ENCODE assay signal across 7 mouse cellular contexts in the genomic region with DNA sequence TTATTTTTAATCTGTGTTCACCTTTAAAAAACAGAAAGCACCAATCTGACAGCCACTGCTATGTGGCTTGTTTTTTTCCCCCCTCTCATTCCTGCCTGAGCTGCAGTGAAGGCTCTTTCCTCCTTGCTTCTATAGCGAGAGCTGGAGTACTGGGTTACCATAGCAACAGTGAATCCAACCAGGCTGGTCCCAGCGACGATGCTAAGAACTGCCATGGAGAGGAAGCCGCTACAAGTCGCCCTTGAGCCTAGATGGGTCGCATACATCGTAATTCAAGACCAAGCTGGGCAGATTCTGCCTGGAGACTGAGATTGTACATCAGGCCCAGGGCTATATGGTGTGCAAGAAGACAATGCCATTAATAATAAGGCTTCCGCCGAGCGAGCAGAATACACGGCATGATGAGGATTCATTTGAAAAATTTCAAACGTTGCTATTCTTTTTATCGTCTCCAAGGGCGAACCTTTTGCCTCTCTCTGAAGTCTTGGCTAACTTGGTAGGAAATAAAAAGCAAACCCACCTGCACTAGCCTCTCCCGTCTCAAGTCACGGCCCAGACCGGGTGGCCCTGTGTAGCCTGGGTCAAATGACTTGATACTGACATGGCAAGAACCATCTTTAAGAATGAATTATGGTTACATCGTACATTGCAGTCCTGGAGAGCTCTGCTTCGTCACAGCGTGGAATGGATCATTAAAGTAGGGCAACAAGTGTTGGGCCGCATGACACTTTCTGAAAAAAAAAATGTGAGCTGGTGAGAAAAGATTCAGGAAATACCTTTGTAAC. TPM values are rescaled to one million over a fixed set of nuclear protein-coding genes. Genes with fewer than 3 reads are reported as not detected.
A peak's percentile ranks its signal among the peaks of the same experiment; 100 is the strongest.
DNase-seq lines count a peak whose midpoint lies in the region; ATAC-seq and TF ChIP-seq lines count a peak whose summit lies in the region.

No protein-coding gene starts in this region.

- H3K27ac ChIP-seq in forebrain, embryonic 12.5 days, result peak overlapping the region; percentile 82
- H3K27ac ChIP-seq in layer of hippocampus, adult 2 months, result peak overlapping the region; percentile 92
- H3K27ac ChIP-seq in midbrain, embryonic 14.5 days (replicated peaks; ENCODE audit: low read depth, low read length), result peak overlapping the region; percentile 90

- WGBS in forebrain, embryonic 12.5 days, result 23% methylated on average over 21 of the region's 21 CpGs
- WGBS in midbrain, embryonic 14.5 days, result 26% methylated on average over 21 of the region's 21 CpGs

- no peaks in the 10 kb centered on the region for H3K9me3 ChIP-seq in forebrain, embryonic 12.5 days
- H3K9me3 ChIP-seq in midbrain, embryonic 14.5 days (ENCODE audit: control insufficient read depth, low read length), result no peaks in the 10 kb centered on the region

- H3K36me3 ChIP-seq in forebrain, embryonic 12.5 days (replicated peaks), result no peaks in the 10 kb centered on the region
- peaks cover 8% of the 10 kb centered on the region; the same call in 1 of the 2 replicates for H3K36me3 ChIP-seq in midbrain, embryonic 14.5 days (ENCODE audit: control insufficient read depth, insufficient read depth, low read length)

- no peaks in the 10 kb centered on the region for H3K27me3 ChIP-seq in forebrain, embryonic 12.5 days
- H3K27me3 ChIP-seq in midbrain, embryonic 14.5 days (ENCODE audit: control insufficient read depth, insufficient read depth, low read length), result no peaks in the 10 kb centered on the region

- no peak; the same call in 1 of the 2 replicates for TF ChIP-seq CTCF in brain, embryonic 14.5 days (IDR thresholded peaks at IDR 0.05; ENCODE audit: borderline replicate concordance, extremely low read depth, insufficient read depth, insufficient read length)
- TF ChIP-seq CTCF in layer of hippocampus, adult 2 months (conservative IDR thresholded peaks at IDR 0.05), result no peak

- H3K4me1 ChIP-seq in forebrain, embryonic 12.5 days, result peaks cover 24% of the 10 kb centered on the region
- peaks cover 21% of the 10 kb centered on the region for H3K4me1 ChIP-seq in midbrain, embryonic 14.5 days (ENCODE audit: control insufficient read depth, insufficient read depth, low read length)

- peak; percentile 96 for ATAC-seq in forebrain, embryonic 12.5 days (ENCODE audit: low FRiP score)
- peak; percentile 90 for ATAC-seq in midbrain, embryonic 14.5 days (ENCODE audit: low FRiP score, low TSS enrichment)
- ATAC-seq in erythroblast, adult 5-6 weeks (replicated peaks; ENCODE audit: low FRiP score, poor library complexity, severe bottlenecking), result no peak
- ATAC-seq in inflammation-experienced regulatory T-cells, adult 6 months, result no peak

- peak overlapping the region; percentile 38; the same call in 1 of the 2 replicates for H3K9ac ChIP-seq in forebrain, embryonic 12.5 days
- no peak overlapping the region for H3K9ac ChIP-seq in midbrain, embryonic 14.5 days (replicated peaks; ENCODE audit: low read length)

- peak overlapping the region; percentile 19 for H3K4me3 ChIP-seq in forebrain, embryonic 12.5 days (replicated peaks)
- peak overlapping the region; percentile 47 for H3K4me3 ChIP-seq in layer of hippocampus, adult 2 months
- no peak overlapping the region for H3K4me3 ChIP-seq in midbrain, embryonic 14.5 days (replicated peaks; ENCODE audit: low read depth, low read length)

- H3K4me2 ChIP-seq in forebrain, embryonic 12.5 days, result peak overlapping the region; percentile 52
- peak overlapping the region; percentile 37 for H3K4me2 ChIP-seq in midbrain, embryonic 14.5 days (ENCODE audit: low read length)

- TF ChIP-seq POLR2A in brain, embryonic 14.5 days (IDR thresholded peaks at IDR 0.05; ENCODE audit: borderline replicate concordance, extremely low read depth, insufficient read depth, insufficient read length, poor library complexity, severe bottlenecking), result no peak

- DNase-seq in R1 (ENCODE audit: low read depth, low spot score), result peak; percentile 91
- peak; percentile 98 for DNase-seq in brain, embryonic 14.5 days (ENCODE audit: low read depth)
- DNase-seq in layer of hippocampus, adult 2 months (ENCODE audit: low spot score in 2 of 2), result peak; percentile 72 to 87
- peak; percentile 94 for DNase-seq in midbrain, embryonic 14.5 days

RNA-seq across cellular contexts. Expression of gene Plxnc1, which starts 38.8 kb away (rescaled TPM):
- polyA plus RNA-seq in brain, embryonic 14.5 days (2012; rRNA removed), result 22.5 and 31.1 TPM in 2 replicates
- 7.3 and 8.8 TPM in 2 replicates for polyA plus RNA-seq in forebrain, embryonic 12.5 days (2016; fragmentation: Nextera tagmentation; extraction: Ambion mirVana)
- total RNA-seq in layer of hippocampus, adult 2 months (2021), result 10 to 100 TPM; 32.5 to 33.9 TPM
- 23.0 and 23.4 TPM in 2 replicates for polyA plus RNA-seq in midbrain, embryonic 14.5 days (2014; fragmentation: Nextera tagmentation; extraction: Ambion mirVana)
- total RNA-seq in erythroblast, adult 5-6 weeks (2015; ENCODE audit: low replicate concordance), result 16.9 and 19.0 TPM in 2 replicates
- total RNA-seq in erythroblast, adult 5-6 weeks (2017; ENCODE audit: low replicate concordance), result 18.7 and 40.6 TPM in 2 replicates
- 10 to 100 TPM; 21.8 to 22.9 (median 22.5) TPM for polyA plus RNA-seq in inflammation-experienced regulatory T-cells, adult 6 months (2017; shearing (Covaris generic))

Comparison
In these comparisons a context has a peak if more than half of its experiments do, and no peak if none do; other contexts are left out.
1. ATAC-seq: peak in forebrain, embryonic 12.5 days (single experiment) and midbrain, embryonic 14.5 days (single experiment); none in erythroblast, adult 5-6 weeks (single experiment) and inflammation-experienced regulatory T-cells, adult 6 months (single experiment).
2. Peak in every context shown above with its lines, with median percentiles within 50 percentile points of each other: DNase-seq and H3K27ac ChIP-seq.